Mouse (Mus musculus) liver, embryonic 12.5 days (tissue): ENCODE measurements around the gene Bcl2l1. TPM values are rescaled to one million over a fixed set of nuclear protein-coding genes. Genes with fewer than 3 reads are reported as not detected.

Source experiments
- ATAC-seq: fragments of 200-750 bp; cut with Nextera tagmentation; 2 replicates; pipeline ENCODE4 v1.8.0; 2017; ENCODE audit warnings: moderate number of reproducible peaks, mild to moderate bottlenecking, moderate library complexity
- H3K27ac ChIP-seq: fragments of 300-500 bp; sonication (generic); 2 replicates; pipeline ENCODE4 v1.5.1; 2016; ENCODE audit warnings: mild to moderate bottlenecking
- H3K27me3 ChIP-seq: fragments of 300-500 bp; sonication (generic); replicated peaks from 2 replicates; pipeline ENCODE4 v1.6.1; 2016; ENCODE audit warnings: mild to moderate bottlenecking, moderate library complexity
- H3K36me3 ChIP-seq: fragments of 300-500 bp; sonication (generic); 2 replicates; pipeline ENCODE4 v1.6.1; 2016; ENCODE audit warnings: mild to moderate bottlenecking, moderate library complexity
- H3K4me1 ChIP-seq: fragments of 300-500 bp; sonication (generic); 2 replicates; pipeline ENCODE4 v1.6.1; 2016
- H3K4me2 ChIP-seq: fragments of 300-500 bp; sonication (generic); 2 replicates; pipeline ENCODE4 v1.6.1; 2016; ENCODE audit warnings: mild to moderate bottlenecking, moderate library complexity
- H3K4me3 ChIP-seq: fragments of 300-500 bp; sonication (generic); 2 replicates; pipeline ENCODE4 v1.5.1; 2016; ENCODE audit warnings: mild to moderate bottlenecking, moderate library complexity
- H3K9ac ChIP-seq: fragments of 300-500 bp; sonication (generic); 2 replicates; pipeline ENCODE4 v1.6.1; 2016; ENCODE audit warnings: mild to moderate bottlenecking, moderate library complexity
- H3K9me3 ChIP-seq: fragments of 300-500 bp; sonication (generic); replicated peaks from 2 replicates; pipeline ENCODE4 v1.6.1; 2016; ENCODE audit warnings: mild to moderate bottlenecking, moderate library complexity
- WGBS: fragments of 180-500 bp; shearing (Covaris S2); methylation state at CpG from one replicate; pipeline ENCODE4 v1.1.7; 2016; ENCODE audit not compliant: insufficient replicate concordance; 5-methylcytosine and 5-hydroxymethylcytosine counted together
- polyA plus RNA-seq: library from polyadenylated mRNA; unstranded; fragments of >200 nt; fragmentation: Nextera tagmentation; extraction: Ambion mirVana; gene quantifications from 2 replicates; pipeline ENCODE4 v1.2.1, GENCODE M21; 2016

The Bcl2l1 gene
- polyA plus RNA-seq, 1 experiment from 2014 or later = 127 TPM

DNA sequence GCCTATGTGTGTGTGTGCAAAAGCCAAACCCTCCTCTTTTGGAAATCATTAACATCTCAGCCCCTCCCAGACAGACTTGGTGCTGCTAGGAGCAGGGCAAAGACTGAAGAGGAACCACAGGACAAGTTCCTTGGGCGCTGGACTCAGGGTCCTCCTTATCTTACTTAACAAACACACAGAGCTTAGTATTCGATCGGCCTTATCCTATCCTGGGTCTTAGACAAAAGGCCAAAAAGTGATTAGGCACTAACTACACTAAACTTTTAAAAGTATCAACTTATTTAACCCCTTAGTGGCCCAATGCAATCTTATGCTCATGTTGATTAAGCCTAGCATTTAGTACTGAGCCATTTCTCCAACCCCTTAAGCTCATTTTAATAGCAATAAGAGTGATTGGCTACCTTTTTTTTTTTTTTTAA lies 91.7 kb downstream of the Bcl2l1 start:
- Histone ChIP-seq H3K9ac (peak overlapping the region; percentile 70), H3K9me3 (no peaks in the 10 kb centered on the region), H3K4me2 (peak overlapping the region; percentile 96), H3K27me3 (peaks cover 6% of the 10 kb centered on the region), H3K4me3 (peak overlapping the region; percentile 60), H3K27ac (peak overlapping the region; percentile 90), H3K36me3 (0 out of 2 replicates have a peak, but pooled peaks cover 4% of the 10 kb centered on the region), H3K4me1 (peaks cover 81% of the 10 kb centered on the region)
- ATAC-seq = peak; percentile 62
- WGBS = 1% methylated on average over 3 of the region's 3 CpGs

DNA sequence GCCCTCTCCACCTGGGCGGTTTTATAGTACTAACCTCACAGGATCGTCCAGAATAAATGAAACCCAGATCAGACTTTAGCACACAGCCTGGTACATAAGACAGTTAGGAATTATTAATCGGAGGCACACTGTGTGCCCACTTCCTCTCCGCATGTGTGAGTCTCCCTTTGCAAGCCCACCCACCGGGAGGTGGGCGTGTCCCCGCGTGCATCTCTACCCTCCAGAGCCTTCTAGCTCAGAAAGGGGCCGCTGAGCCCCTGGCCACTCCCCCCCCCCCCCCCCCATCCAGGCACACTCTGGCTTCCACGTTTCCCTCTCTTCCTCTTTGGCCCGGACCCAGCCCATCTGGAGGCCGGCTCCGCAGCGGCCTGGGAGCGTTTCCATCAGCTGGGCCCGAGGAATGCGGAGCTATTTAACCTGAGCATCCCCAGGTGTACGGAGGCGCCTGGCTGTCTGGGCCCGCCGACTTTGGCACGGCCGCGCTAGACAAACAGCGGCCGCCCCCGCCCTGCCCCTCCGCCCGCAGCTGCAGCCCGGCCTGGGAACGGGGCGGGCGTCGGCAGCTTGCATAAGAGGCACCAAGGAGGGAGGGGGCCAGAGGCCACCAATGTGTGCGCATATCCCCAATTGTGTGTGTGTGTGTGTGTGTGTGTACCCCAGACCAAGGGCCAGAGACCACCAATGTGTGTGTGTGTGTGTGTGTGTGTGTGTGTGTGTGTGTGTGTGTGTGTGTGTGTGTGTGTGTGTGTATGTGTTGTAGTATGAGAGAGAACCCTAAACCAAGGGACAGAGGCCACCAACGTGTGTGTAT lies 92.3 kb downstream of the Bcl2l1 start:
- peak overlapping the region; percentile 70 for H3K9ac ChIP-seq
- H3K36me3 ChIP-seq = 0 out of 2 replicates have a peak, but pooled peaks cover 4% of the 10 kb centered on the region
- H3K27ac ChIP-seq = peak overlapping the region; percentile 90
- peaks cover 13% of the 10 kb centered on the region for H3K27me3 ChIP-seq
- peak overlapping the region; percentile 96 for H3K4me2 ChIP-seq
- H3K4me1 ChIP-seq = peaks cover 87% of the 10 kb centered on the region
- peak; percentile 56 for ATAC-seq
- no peaks in the 10 kb centered on the region for H3K9me3 ChIP-seq
- H3K4me3 ChIP-seq = peak overlapping the region; percentile 60
- 3% methylated on average over 35 of the region's 36 CpGs for WGBS

DNA sequence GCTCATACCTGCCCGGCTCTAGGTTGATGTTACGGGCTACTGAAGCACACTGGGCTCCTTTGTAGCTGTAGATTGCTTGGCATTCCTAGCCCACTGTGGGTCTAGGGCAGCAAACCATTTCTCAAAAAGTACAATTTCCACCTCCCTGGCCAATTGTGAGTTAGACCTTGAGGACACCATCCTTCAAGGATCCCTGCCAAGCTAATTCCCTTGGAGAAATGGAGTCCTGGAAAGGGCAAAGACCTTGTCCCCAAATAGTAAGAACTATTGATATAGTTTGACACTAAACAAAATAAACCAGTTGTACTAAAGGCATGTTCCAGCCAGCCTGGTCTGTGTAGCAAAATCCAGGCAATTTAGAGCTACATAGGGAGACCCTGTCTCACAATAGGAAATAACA lies 93.2 kb downstream of the Bcl2l1 start:
- H3K27me3 ChIP-seq = peaks cover 17% of the 10 kb centered on the region
- H3K9ac ChIP-seq = peak overlapping the region; percentile 81
- H3K4me1 ChIP-seq = peaks cover 96% of the 10 kb centered on the region
- no peaks in the 10 kb centered on the region for H3K9me3 ChIP-seq
- H3K36me3 ChIP-seq = 0 out of 2 replicates have a peak, but pooled peaks cover 4% of the 10 kb centered on the region
- peak overlapping the region; percentile 96 for H3K4me2 ChIP-seq
- peak overlapping the region; percentile 67 for H3K4me3 ChIP-seq
- WGBS = 38% methylated on average over 2 of the region's 2 CpGs
- peak overlapping the region; percentile 90 for H3K27ac ChIP-seq
- no peak for ATAC-seq

DNA sequence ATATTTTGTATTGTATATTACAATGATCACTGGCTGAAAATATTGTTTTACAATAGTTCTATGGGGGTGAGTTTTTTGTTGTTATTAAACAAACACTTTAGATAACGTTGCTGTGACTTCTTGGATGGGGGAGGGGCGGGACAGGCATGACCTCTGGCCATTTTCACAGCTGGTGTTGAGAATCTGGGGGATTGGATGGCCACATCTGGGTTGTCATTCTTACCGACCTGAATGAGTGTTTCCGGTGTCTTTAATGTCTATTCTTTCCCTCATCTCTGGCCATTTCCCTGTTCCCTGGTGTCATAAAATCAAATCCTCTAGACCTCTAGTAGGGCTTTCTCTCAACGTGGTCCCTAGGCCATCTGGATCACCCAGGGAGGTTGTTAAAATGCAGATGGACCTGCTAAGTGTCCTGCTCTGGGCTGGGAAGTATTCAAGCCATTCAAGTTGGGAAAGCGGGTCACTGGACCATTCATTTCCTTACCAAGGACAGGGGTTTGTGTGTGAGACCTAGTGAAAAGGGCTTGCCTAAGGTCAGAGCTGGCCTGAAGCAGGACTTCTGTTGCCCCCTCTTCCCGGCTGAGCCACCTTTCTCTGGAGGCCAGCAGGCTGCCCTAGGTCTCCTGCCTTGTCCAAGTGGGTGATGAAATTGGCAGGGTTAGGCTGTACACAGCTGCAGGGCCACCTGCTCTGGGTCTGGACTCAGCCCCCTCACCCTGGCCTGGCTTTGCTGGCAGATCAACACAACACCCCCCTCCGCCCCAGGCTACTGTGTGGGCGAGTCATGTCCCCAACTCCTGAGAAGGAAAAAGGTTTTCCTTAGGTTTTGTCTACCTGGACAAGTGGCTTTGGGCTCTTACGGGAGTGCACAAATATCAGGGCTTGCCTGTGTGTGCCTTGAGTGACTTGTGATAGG lies 94.0 kb downstream of the Bcl2l1 start:
- WGBS = 11% methylated on average over 10 of the region's 10 CpGs
- peaks cover 17% of the 10 kb centered on the region for H3K27me3 ChIP-seq
- peaks cover 94% of the 10 kb centered on the region for H3K4me1 ChIP-seq
- no peaks in the 10 kb centered on the region for H3K9me3 ChIP-seq
- ATAC-seq = no peak
- H3K4me2 ChIP-seq = peak overlapping the region; percentile 96
- H3K9ac ChIP-seq = peak overlapping the region; percentile 81
- H3K36me3 ChIP-seq = 0 out of 2 replicates have a peak, but pooled peaks cover 4% of the 10 kb centered on the region
- peak overlapping the region; percentile 67 for H3K4me3 ChIP-seq
- H3K27ac ChIP-seq = peak overlapping the region; percentile 90

DNA sequence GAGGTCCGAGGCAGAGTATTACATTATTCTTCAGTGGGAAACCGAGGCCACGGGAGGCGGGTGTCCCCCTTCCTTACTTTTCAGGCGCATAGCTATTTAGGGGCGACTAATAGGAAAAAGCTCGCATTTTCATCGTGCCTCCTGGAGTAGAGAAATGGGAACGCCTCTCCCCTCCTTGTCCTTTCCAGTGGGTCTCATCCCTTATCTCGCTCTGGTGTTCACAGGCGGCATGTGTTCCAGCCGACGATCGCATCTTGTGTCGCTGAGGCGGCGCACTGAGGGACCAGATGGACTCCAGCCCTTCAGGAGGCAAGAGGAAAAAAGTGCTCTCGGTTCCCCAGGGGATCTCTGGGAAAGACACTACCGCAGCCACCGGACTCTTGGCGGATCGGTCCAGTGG lies 94.8 kb downstream of the Bcl2l1 start:
- Histone ChIP-seq H3K4me1 (peaks cover 86% of the 10 kb centered on the region), H3K4me3 (peak overlapping the region; percentile 67)
- peak; percentile 30; the same call in 1 of the 2 replicates for ATAC-seq

DNA sequence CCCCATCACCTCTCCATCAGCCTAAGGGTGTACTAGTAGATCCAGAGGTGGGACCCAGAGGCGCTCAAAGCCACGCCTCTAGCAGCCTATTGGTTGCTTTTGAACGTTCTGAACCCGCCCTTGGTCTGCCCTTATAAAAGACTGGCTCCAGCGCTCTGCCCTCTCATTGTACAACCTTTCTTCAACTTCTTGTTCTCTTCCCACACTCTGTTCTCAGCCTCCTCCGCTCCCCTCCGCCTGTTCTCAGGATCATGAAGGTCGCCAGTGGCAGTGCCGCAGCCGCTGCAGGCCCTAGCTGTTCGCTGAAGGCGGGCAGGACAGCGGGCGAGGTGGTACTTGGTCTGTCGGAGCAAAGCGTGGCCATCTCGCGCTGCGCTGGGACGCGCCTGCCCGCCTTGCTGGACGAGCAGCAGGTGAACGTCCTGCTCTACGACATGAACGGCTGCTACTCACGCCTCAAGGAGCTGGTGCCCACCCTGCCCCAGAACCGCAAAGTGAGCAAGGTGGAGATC lies 95.4 kb downstream of the Bcl2l1 start, which contains the start of gene Id1:
Gene Id1, plus strand, starts transcription at position 162 of the 512 bp plus-strand sequence.
- ATAC-seq = peak; percentile 81
- peak within 1 kb of the TSS; percentile 96 for H3K4me2 ChIP-seq
- H3K27ac ChIP-seq = peak within 1 kb of the TSS; percentile 90
- peaks cover 17% of the 10 kb centered on the region for H3K27me3 ChIP-seq
- 0 out of 2 replicates have a peak, but pooled peaks cover 4% of the 10 kb centered on the region for H3K36me3 ChIP-seq
- peak within 1 kb of the TSS; percentile 81 for H3K9ac ChIP-seq
- under 1% methylated on average over 28 of the region's 28 CpGs for WGBS
- peaks cover 80% of the 10 kb centered on the region for H3K4me1 ChIP-seq
- H3K9me3 ChIP-seq = no peaks in the 10 kb centered on the region
- H3K4me3 ChIP-seq = peak within 1 kb of the TSS; percentile 67

More for the DNA sequence above, 94.8 kb downstream of the Bcl2l1 start:
- Histone ChIP-seq H3K36me3 (0 out of 2 replicates have a peak, but pooled peaks cover 4% of the 10 kb centered on the region), H3K27ac (peak overlapping the region; percentile 90), H3K9me3 (no peaks in the 10 kb centered on the region), H3K27me3 (peaks cover 17% of the 10 kb centered on the region), H3K4me2 (peak overlapping the region; percentile 96), H3K9ac (peak overlapping the region; percentile 81)
- 2% methylated on average over 22 of the region's 22 CpGs for WGBS

DNA sequence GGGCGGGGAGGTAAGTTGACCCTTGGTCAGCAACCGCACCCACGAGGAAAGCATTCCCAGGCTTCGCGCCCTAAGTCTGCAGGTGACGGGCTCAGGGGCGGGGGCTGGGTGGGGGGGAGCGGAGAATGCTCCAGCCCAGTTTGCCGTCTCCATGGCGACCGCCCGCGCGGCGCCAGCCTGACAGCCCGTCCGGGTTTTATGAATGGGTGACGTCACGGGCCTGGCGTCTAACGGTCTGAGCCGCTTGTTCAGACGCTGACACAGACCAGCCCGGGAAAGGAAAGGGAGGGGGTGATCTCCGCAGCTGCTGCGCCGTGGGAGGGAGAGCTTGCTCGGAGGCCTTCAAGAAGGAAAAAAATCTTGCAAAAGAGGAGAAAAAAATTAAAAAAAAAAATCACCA lies 96.5 kb downstream of the Bcl2l1 start:
- Histone ChIP-seq H3K27ac (peak overlapping the region; percentile 30; the same call in 1 of the 2 replicates), H3K4me3 (peak overlapping the region; percentile 67), H3K27me3 (peaks cover 17% of the 10 kb centered on the region), H3K36me3 (0 out of 2 replicates have a peak, but pooled peaks cover 4% of the 10 kb centered on the region), H3K4me2 (peak overlapping the region; percentile 96), H3K9me3 (no peaks in the 10 kb centered on the region), H3K9ac (peak overlapping the region; percentile 37), H3K4me1 (peaks cover 73% of the 10 kb centered on the region)
- ATAC-seq = peak; percentile 36
- WGBS = 2% methylated on average over 28 of the region's 28 CpGs

DNA sequence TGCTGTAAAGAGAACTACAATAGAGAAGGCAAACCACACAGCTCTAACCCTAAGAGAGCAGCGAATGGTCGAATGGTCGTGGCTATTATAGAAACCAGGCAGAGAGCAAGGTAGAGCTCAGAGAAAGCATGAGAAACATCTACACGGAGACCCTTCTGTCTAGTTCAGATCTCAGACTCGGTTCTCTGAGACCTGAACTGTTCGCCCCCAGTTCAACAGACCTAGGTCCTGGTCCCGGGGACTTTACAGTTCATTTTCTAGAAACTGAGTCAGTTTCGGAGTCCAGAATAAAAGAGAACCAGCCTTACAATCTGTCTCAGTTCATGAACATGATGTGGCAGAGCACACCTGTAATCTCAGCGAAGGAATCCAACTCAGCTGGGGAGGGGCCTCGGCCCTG lies 97.0 kb downstream of the Bcl2l1 start:
- Histone ChIP-seq H3K9me3 (no peaks in the 10 kb centered on the region), H3K36me3 (0 out of 2 replicates have a peak, but pooled peaks cover 4% of the 10 kb centered on the region), H3K4me3 (peak overlapping the region; percentile 67), H3K4me1 (peaks cover 73% of the 10 kb centered on the region), H3K27ac (0 out of 2 replicates have a peak overlapping the region, but pooled peaks have one; percentile 13), H3K4me2 (peak overlapping the region; percentile 96), H3K9ac (peak overlapping the region; percentile 37; the same call in 1 of the 2 replicates), H3K27me3 (peaks cover 17% of the 10 kb centered on the region)
- no peak for ATAC-seq
- 23% methylated on average over 10 of the region's 10 CpGs for WGBS

DNA sequence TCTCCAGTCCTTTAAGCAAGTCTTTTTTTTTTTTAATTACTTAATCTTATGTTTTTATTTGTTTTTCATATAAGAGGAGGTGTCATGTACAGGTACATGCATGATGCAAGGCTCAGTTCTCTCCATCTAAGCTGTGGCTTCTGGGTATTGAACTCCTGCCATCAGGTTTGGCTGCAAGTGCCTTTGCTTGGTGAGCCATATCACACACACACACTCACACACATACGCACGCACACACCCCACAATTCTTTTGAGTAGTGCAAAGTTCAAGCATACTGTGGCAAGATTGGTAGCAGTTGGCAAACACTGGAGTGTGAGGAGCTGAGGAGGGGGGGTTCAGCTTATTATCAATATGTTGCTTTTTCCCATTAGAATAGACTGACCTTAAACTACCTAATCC lies 98.3 kb downstream of the Bcl2l1 start:
- 57% methylated on average over 2 of the region's 2 CpGs for WGBS
- no peak overlapping the region for H3K27ac ChIP-seq
- H3K4me1 ChIP-seq = peaks cover 73% of the 10 kb centered on the region
- ATAC-seq = no peak
- peaks cover 17% of the 10 kb centered on the region for H3K27me3 ChIP-seq
- no peak overlapping the region for H3K9ac ChIP-seq
- no peak overlapping the region for H3K4me2 ChIP-seq
- no peak overlapping the region for H3K4me3 ChIP-seq
- H3K9me3 ChIP-seq = no peaks in the 10 kb centered on the region
- 0 out of 2 replicates have a peak, but pooled peaks cover 4% of the 10 kb centered on the region for H3K36me3 ChIP-seq
